Mouse (Mus musculus) common myeloid progenitor, adult 5-6 weeks (primary cell): ENCODE measurements around the gene Gm10217. TPM values are rescaled to one million over a fixed set of nuclear protein-coding genes. Genes with fewer than 3 reads are reported as not detected.

Experiments used
- ATAC-seq: replicated peaks from 2 replicates; pipeline ENCODE4 v1.8.0; 2016; ENCODE audit warnings: low read depth, mild to moderate bottlenecking, moderate TSS enrichment, inconsistent platforms; ENCODE audit not compliant: poor library complexity, severe bottlenecking
- total RNA-seq: library from RNA; stranded (forward); fragments of 200-1000, 187-1606 nt; gene quantifications from 2 replicates; pipeline ENCODE4 v1.2.3, GENCODE M21; 2017

Gene Gm10217
- not detected in 2 replicates for total RNA-seq

GRCm38 (mm10) chr8:9863951-9864350, at the start of gene Gm10217:
TSS of gene Gm10217 (plus strand) at chr8:9864251.
- no peak for ATAC-seq

GRCm38 (mm10) chr8:9824770-9825169, 39.3 kb upstream of the Gm10217 start:
- ATAC-seq = no peak

- ATAC-seq = no peak
These were observed 23.8 kb upstream of the Gm10217 start for GRCm38 (mm10) chr8:9840257-9840656.

GRCm38 (mm10) chr8:9859286-9859685, 4.8 kb upstream of the Gm10217 start:
- no peak for ATAC-seq

- no peak for ATAC-seq
These were observed 3.4 kb upstream of the Gm10217 start for GRCm38 (mm10) chr8:9860539-9861203.

- ATAC-seq = no peak
These were observed 1.1 kb downstream of the Gm10217 start for GRCm38 (mm10) chr8:9865150-9865549.

GRCm38 (mm10) chr8:9868094-9868493, 4.0 kb downstream of the Gm10217 start:
- ATAC-seq = no peak

- ATAC-seq = no peak
These were observed 12.2 kb downstream of the Gm10217 start for GRCm38 (mm10) chr8:9876241-9876640.

- no peak for ATAC-seq
These were observed 15.9 kb downstream of the Gm10217 start for GRCm38 (mm10) chr8:9879921-9880320.

GRCm38 (mm10) chr8:9886714-9887113, 22.7 kb downstream of the Gm10217 start:
- ATAC-seq = no peak

- ATAC-seq = no peak
These were observed 35.1 kb downstream of the Gm10217 start for GRCm38 (mm10) chr8:9899199-9899598.

- ATAC-seq = no peak
These were observed 35.6 kb downstream of the Gm10217 start for GRCm38 (mm10) chr8:9899673-9900072.

Other genes starting within 250 kb of the Gm10217 start
- not detected in 2 replicates for gene Fam155a, start 93.1 kb upstream of the Gm10217 start, total RNA-seq
- gene Lig4, start 113.4 kb downstream of the Gm10217 start, total RNA-seq = 0.19 and 2.5 TPM in 2 replicates
- 12.8 and 14.5 TPM in 2 replicates for gene Abhd13, start 113.5 kb downstream of the Gm10217 start, total RNA-seq
- 0.68 TPM in 1 of 2 replicates, not detected in the other for gene Tnfsf13b, start 142.2 kb downstream of the Gm10217 start, total RNA-seq